Mouse (Mus musculus) megakaryocyte-erythroid progenitor cell, adult 5-6 weeks (primary cell): Measurements from ENCODE around the gene Zbtb18. TPM values are rescaled to one million over a fixed set of nuclear protein-coding genes. Genes with fewer than 3 reads are reported as not detected.

Source experiments
- ATAC-seq: replicated peaks from 2 replicates; pipeline ENCODE4 v1.8.0; 2016; ENCODE audit warnings: mild to moderate bottlenecking, inconsistent platforms; ENCODE audit not compliant: severe bottlenecking, poor library complexity, low FRiP score, low TSS enrichment
- total RNA-seq, 2 experiments: library from RNA; stranded (forward) in 1 of 2; stranded (reverse) in 1 of 2; fragments of 200-1000, 215-1000 nt in 1 of 2; fragments of >200 nt in 1 of 2; fragmentation: Nextera tagmentation in 1 of 2; gene quantifications; 2 replicates each; pipeline ENCODE4 v1.2.3; 2014 to 2017

The Zbtb18 gene
- total RNA-seq (2014; fragmentation: Nextera tagmentation) (9.3 and 20.8 TPM in 2 replicates), total RNA-seq (2017) (21.3 and 26.5 TPM in 2 replicates)

GRCm38 (mm10) chr1:177442196-177442808, at the start of gene Zbtb18:
Gene Zbtb18, plus strand, starts transcription at chr1:177442351.
- ATAC-seq: no peak

DNA sequence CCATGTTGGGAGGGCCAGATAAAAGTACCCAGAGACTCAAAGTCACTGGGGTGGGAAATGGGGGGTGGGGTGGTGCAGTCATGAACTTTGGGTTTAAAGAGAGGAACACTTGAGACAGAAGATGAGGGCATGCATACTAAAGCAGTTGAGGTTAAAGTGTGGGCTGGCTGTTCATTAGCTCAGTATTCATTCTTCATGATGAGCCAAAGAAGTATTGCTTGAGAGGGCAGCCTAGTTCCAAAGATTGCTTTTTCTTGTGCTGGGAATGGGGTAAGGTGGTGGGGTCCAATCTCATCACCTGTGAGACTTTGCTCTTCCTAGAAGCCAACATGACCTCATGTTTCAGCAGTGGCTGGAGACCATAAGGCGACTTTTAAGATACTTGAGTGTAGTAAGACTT, 44.7 kb upstream of the Zbtb18 start:
- ATAC-seq: no peak

DNA sequence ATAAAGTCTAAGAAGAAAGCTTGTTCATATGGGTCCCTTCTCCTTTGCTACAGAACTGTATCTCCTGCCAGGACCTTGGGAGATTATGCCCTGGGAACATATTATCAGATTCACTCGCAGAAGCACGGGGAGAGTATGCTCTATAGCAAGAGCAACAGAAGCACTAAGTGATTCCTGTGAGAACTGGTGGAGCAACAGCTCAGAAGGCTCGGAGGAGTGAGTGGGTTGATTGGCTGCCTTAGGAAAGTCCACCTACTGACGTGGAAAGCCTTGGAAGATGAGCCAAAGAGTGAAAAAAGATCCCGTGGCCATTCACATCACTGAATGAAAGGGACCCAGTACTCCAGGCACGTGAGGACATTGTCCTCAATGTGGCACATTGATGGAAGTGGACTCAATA, 37.0 kb upstream of the Zbtb18 start:
- no peak for ATAC-seq

- ATAC-seq: peak; percentile 72
Observed at GRCm38 (mm10) chr1:177408690-177409089, 33.5 kb upstream of the Zbtb18 start.

- no peak for ATAC-seq
Observed at GRCm38 (mm10) chr1:177410769-177411348, 31.3 kb upstream of the Zbtb18 start.

DNA sequence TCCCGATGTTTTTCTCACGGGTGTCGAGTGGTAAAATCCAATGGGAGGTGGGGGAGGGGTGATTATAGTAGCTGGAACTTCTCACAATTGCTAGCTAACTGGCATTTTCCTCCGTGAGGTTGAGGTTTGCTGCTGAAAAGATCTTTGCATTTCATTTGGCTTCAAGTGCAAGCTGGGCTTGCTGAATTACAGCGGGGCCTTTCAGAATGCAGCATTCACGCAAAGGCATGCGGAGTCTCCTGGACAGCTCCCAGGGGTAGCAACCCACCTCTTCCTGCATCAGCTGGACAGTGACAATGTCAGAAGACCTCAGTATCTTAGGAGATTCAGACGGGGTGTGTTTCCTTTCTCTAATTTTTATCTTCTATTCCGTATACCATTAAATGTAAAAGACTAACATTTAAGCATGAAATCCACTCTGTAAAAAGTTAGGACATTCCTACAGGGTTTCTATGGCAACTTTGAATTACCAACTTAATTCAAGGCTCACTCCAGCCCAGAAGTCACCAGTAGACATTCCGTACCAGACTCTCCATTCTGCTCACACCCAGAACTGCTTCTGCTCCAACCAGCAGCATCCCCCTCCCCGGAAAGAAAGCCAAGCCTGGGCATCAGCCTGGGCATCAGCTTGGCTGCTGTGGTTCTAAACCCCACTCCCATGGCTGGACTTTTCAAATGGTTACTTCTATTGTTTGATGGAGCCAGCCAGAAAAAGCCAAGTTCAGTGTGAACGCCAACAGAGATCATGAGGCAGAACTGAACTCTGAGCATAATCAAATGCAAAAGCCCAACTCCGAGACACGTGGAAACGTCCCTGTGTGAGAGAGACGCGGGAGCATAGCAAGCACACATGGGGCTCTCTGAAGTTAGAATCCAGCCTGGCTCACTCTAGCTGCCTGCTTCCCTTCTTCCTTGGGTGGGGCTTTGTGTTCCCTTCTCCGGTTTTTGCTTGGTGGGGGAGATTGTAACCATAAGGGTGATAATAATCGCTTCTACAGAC, 30.5 kb upstream of the Zbtb18 start:
- ATAC-seq: no peak

GRCm38 (mm10) chr1:177419331-177419730, 22.8 kb upstream of the Zbtb18 start:
- ATAC-seq: no peak

DNA sequence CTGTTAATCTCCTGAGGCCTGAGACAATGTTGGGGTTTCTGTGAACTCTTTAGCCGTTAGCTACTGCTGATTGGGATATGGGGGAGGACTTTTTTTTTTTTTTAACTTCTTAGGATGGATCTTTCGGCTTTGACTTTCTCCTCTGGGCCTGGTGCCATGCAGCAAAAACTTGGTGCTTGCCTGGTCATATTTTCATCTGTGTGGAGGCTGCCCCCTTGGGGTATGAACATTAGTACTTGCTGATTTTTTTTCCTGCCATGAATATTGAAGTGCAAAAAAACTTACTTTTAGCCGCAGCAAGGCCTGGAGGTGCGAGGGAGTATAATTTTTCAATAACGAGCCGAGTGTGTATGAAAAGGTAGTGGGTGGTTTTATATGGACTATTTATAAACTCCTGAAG, 22.0 kb upstream of the Zbtb18 start:
- ATAC-seq: no peak

- ATAC-seq: no peak; the same call in 1 of the 2 replicates
Observed at GRCm38 (mm10) chr1:177427862-177428261, 14.3 kb upstream of the Zbtb18 start.

- no peak for ATAC-seq
Observed at GRCm38 (mm10) chr1:177428338-177428737, 13.8 kb upstream of the Zbtb18 start.

- ATAC-seq: no peak
Observed at GRCm38 (mm10) chr1:177429067-177429466, 13.1 kb upstream of the Zbtb18 start.

DNA sequence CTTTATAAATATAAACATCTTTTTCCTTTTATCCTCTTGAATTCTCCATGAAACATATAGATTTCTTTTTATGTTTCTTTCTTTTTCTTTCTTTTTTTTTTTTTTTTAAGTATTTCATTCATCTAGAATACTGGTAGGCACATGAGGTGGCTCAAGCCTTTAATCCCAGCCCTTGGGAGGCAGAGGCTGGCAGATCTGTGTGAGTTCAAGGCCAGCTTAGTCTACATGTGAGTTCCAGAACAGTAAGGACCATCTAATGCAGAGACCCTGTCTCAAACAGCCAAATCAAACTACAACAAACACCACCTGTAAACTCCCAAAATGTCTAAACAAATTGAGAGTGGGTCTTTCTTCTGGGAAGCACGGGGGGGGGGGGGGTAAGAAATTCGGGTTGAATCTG, 1.7 kb upstream of the Zbtb18 start:
- ATAC-seq: no peak

DNA sequence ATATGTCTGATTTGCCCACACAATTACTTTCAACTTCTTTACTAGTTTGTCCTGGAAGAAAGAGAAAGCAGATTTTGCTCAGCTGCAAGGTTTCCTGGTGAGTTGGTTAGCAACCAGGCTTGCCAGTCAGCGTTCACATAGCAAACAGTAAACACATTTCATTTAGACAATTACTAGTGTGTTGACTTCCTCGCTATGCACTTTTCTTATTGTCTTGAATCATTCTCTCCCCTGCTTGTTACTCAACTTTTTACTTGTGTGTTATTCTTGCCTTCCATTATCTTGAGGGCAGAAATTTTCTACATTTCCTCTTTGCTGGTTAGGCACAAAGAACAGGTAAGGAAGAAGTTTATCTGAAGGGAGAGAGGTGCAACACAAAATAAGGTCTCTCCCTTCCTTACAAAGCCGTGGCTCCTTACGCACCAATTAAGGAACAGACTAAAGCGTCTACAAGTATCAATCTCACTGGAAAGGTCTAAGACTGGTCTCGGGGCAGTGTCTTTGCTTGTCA, 1.1 kb upstream of the Zbtb18 start:
- ATAC-seq: no peak

DNA sequence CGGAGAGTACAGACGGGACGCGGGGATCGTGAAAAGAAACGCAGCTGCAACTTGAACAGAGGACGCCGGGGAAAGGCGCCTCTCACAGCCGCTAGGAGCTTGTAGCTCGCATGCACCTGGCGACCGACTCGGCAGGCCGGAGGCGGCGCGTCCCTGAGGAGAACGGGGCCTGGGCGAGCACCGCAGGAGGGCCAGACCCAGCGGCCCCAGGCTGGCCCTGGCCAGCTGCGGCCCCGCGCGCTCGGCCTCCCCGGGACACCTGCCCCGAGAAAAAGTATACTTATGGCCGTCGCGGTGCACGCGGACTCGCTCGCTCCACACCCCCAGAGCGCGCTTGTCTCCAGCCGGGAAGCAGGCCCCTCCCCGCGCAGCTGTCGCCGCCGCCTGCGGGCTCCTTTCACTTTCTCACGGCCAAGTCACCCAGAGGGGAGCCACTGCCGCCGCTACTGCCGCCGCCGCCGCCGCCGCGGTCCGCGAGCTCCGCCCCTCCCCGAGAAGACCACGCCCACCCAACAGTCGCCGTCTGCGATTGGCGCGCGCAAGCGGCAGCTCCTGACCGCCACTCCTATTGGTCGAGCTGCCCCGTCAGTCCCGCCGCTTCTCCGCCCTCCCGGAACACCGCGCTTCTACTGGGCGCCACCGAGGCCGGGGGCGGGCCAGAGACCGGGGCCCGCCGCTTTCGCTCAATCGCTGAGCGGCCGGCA, 507 bp upstream of the Zbtb18 start:
- peak; percentile 92 for ATAC-seq

DNA sequence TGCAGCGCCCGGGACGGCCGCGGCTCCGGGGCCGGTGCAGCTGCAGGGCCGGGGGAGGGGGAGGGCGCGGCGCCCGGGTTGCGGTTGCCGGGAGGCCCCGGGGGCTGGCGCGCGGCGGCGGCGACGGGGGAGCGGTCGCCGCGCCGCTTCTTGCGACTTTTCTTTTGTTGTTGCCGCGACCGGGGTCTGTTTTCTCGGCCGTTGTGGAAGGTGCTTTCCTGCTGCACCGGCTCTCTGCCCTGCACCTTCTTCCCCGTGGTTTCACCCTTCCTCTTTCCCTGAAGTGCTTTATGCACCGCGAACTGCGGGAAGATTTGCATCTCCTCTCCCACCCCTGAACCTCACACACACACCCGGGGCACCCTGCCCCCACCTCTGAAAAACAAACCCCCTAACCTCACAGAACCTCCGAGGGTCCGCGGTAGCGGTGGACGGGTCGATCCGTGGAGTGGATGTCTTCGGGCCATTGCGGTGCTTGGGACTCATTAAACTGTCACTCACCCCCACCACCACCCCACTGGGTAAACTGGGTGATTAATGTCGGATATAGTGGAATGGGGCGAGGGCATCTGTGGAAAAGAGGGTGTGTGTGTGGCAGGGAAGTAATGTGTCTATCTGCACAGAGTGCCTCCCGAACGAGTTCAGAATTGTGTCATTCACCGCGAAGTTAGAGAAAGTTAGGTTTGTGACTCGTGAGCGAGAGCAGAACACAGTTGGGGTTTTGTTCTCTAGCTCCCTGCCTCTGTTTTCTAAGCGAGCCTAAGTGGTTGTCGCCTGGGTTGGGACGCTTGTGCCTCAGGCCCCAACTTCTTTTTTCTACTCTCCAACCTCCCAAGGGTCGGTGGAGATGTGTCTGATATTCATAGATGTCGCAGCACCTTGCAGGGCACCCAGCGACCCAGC, 921 bp downstream of the Zbtb18 start:
- ATAC-seq: peak; percentile 16

- ATAC-seq: no peak
Observed at GRCm38 (mm10) chr1:177443724-177444482, 1.8 kb downstream of the Zbtb18 start.

GRCm38 (mm10) chr1:177444483-177444810, 2.3 kb downstream of the Zbtb18 start:
- ATAC-seq: no peak

DNA sequence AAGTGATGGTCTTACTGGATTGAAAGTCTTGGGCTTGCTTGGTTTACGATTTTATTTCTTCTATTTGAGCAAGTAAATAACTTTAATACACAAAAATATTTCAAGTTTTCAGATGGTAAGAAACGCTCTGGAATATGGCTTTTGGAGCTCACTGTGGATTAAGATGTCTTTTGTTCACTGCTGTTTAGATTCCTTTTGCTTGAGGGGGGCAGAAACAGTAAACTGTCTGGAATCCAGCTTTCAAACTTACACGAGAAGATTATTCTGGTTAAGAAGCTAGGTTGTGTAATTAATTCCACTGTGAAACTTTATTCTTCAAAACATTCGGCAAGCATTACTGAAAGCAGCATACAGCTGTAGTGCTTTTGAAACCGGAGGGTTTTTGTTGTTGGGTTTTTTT, 2.8 kb downstream of the Zbtb18 start:
- no peak for ATAC-seq
